Mouse (Mus musculus) liver, embryonic 11.5 days (tissue): ENCODE results near the gene Ttc7b. TPM values are rescaled to one million over a fixed set of nuclear protein-coding genes. Genes with fewer than 3 reads are reported as not detected.

Experiments used
- ATAC-seq: fragments of 200-750 bp; cut with Nextera tagmentation; replicated peaks from 2 replicates; pipeline ENCODE4 v1.8.0; 2017; ENCODE audit warnings: moderate number of reproducible peaks, mild to moderate bottlenecking, moderate TSS enrichment, moderate library complexity; ENCODE audit not compliant: low FRiP score
- DNase-seq: peaks from one replicate; pipeline ENCODE4 v3.0.0-alpha.2; 2017; ENCODE audit warnings: low spot score
- H3K27ac ChIP-seq: fragments of 300-500 bp; sonication (generic); 2 replicates; pipeline ENCODE4 v1.5.1; 2014; ENCODE audit warnings: mild to moderate bottlenecking, low read depth, low read length, control low read depth
- H3K27me3 ChIP-seq: fragments of 300-500 bp; sonication (generic); replicated peaks from 2 replicates; pipeline ENCODE4 v1.6.1; 2014; ENCODE audit warnings: low read length, mixed read lengths; ENCODE audit not compliant: control insufficient read depth, insufficient read depth
- H3K36me3 ChIP-seq: fragments of 300-500 bp; sonication (generic); 2 replicates; pipeline ENCODE4 v1.6.1; 2014; ENCODE audit warnings: mild to moderate bottlenecking, low read length, moderate library complexity, mixed read lengths; ENCODE audit not compliant: control insufficient read depth, insufficient read depth
- H3K4me1 ChIP-seq: fragments of 300-500 bp; sonication (generic); replicated peaks from 2 replicates; pipeline ENCODE4 v1.6.1; 2014; ENCODE audit warnings: low read length, mixed read lengths; ENCODE audit not compliant: control insufficient read depth, insufficient read depth
- H3K4me2 ChIP-seq: fragments of 300-500 bp; sonication (generic); 2 replicates; pipeline ENCODE4 v1.6.1; 2014; ENCODE audit warnings: mild to moderate bottlenecking, control low read depth, moderate library complexity
- H3K4me3 ChIP-seq: fragments of 300-500 bp; sonication (generic); 2 replicates; pipeline ENCODE4 v1.5.1; 2014; ENCODE audit warnings: low read depth, low read length, control low read depth
- H3K9ac ChIP-seq: fragments of 300-500 bp; sonication (generic); 2 replicates; pipeline ENCODE4 v1.6.1; 2014; ENCODE audit warnings: low read depth, low read length, control low read depth
- H3K9me3 ChIP-seq: fragments of 300-500 bp; sonication (generic); 2 replicates; pipeline ENCODE4 v1.6.1; 2016; ENCODE audit warnings: low read length, inconsistent platforms, mixed read lengths; ENCODE audit not compliant: control insufficient read depth
- WGBS: fragments of 180-500 bp; shearing (Covaris S2); extraction: QIAGEN DNeasy Blood & Tissue Kit; methylation state at CpG from one replicate; pipeline ENCODE4 v1.1.7; 2014; 5-methylcytosine and 5-hydroxymethylcytosine counted together
- polyA plus RNA-seq: library from polyadenylated mRNA; unstranded; fragments of >200 nt; fragmentation: Nextera tagmentation; extraction: Ambion mirVana; gene quantifications from 2 replicates; pipeline ENCODE4 v1.2.1, GENCODE M21; 2014

Ttc7b gene
- polyA plus RNA-seq, 1 experiment from 2014 or later = 6.2 TPM

GRCm38 (mm10) chr12:100404430-100404829 lies 116.2 kb downstream of the Ttc7b start:
- DNase-seq (no peak), ATAC-seq (no peak)
- no peak overlapping the region for H3K4me3 ChIP-seq
- no peaks in the 10 kb centered on the region for H3K36me3 ChIP-seq
- WGBS = 80% methylated on average over 3 of the region's 3 CpGs
- no peaks in the 10 kb centered on the region for H3K9me3 ChIP-seq
- H3K9ac ChIP-seq = no peak overlapping the region
- H3K27ac ChIP-seq = no peak overlapping the region
- peaks cover 10% of the 10 kb centered on the region; the same call in 1 of the 2 replicates for H3K4me1 ChIP-seq
- no peaks in the 10 kb centered on the region for H3K27me3 ChIP-seq
- no peak overlapping the region for H3K4me2 ChIP-seq

DNA sequence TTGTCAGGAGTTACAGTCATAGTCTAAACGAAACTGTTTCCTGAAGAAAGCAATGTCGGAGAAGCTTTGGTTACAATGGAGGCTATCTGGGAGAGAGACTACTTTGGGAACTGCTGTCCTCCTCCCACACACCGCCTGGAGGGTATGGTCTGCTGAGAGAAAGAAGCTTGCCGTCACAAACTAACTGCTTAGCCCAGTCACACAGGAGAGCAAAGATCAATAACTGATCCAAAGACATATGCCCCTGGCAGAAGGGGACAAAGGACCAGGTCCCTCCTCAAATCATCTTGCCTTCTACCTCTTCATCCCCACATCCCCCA lies 117.7 kb downstream of the Ttc7b start:
- Histone ChIP-seq H3K4me3 (no peak overlapping the region), H3K9ac (no peak overlapping the region), H3K9me3 (no peaks in the 10 kb centered on the region), H3K4me1 (peaks cover 9% of the 10 kb centered on the region; the same call in 1 of the 2 replicates), H3K27ac (no peak overlapping the region), H3K27me3 (no peaks in the 10 kb centered on the region), H3K36me3 (no peaks in the 10 kb centered on the region), H3K4me2 (no peak overlapping the region)
- DNase-seq (no peak), ATAC-seq (no peak)
- 83% methylated on average over 4 of the region's 4 CpGs for WGBS

- Histone ChIP-seq H3K27me3 (no peaks in the 10 kb centered on the region), H3K36me3 (no peaks in the 10 kb centered on the region), H3K4me3 (no peak overlapping the region), H3K27ac (no peak overlapping the region), H3K4me1 (peaks cover 9% of the 10 kb centered on the region; the same call in 1 of the 2 replicates), H3K9me3 (no peaks in the 10 kb centered on the region), H3K4me2 (no peak overlapping the region), H3K9ac (no peak overlapping the region)
- ATAC-seq (no peak), DNase-seq (no peak)
- WGBS = 80% methylated on average over 10 of the region's 10 CpGs
These were observed 118.2 kb downstream of the Ttc7b start for GRCm38 (mm10) chr12:100402296-100403004.

GRCm38 (mm10) chr12:100400119-100400518 lies 120.5 kb downstream of the Ttc7b start:
- ATAC-seq = no peak
- 91% methylated on average over 3 of the region's 3 CpGs for WGBS
- no peaks in the 10 kb centered on the region; the same call in 1 of the 2 replicates for H3K36me3 ChIP-seq

GRCm38 (mm10) chr12:100399126-100399727 lies 121.4 kb downstream of the Ttc7b start:
- no peak overlapping the region for H3K4me2 ChIP-seq
- DNase-seq (no peak), ATAC-seq (no peak)
- H3K9me3 ChIP-seq = no peaks in the 10 kb centered on the region
- no peak overlapping the region for H3K4me3 ChIP-seq
- WGBS = 84% methylated on average over 5 of the region's 5 CpGs
- no peak overlapping the region for H3K27ac ChIP-seq
- H3K27me3 ChIP-seq = no peaks in the 10 kb centered on the region
- no peaks in the 10 kb centered on the region for H3K4me1 ChIP-seq
- H3K9ac ChIP-seq = no peak overlapping the region
- H3K36me3 ChIP-seq = peaks cover 3% of the 10 kb centered on the region; the same call in 1 of the 2 replicates

More at GRCm38 (mm10) chr12:100400119-100400518, 120.5 kb downstream of the Ttc7b start:
- Histone ChIP-seq H3K4me3 (no peak overlapping the region), H3K9ac (no peak overlapping the region), H3K4me2 (no peak overlapping the region), H3K9me3 (no peaks in the 10 kb centered on the region), H3K27me3 (no peaks in the 10 kb centered on the region), H3K27ac (no peak overlapping the region), H3K4me1 (no peaks in the 10 kb centered on the region)
- DNase-seq = no peak

- no peaks in the 10 kb centered on the region for H3K9me3 ChIP-seq
- no peak overlapping the region for H3K4me3 ChIP-seq
- DNase-seq = no peak
- H3K27me3 ChIP-seq = no peaks in the 10 kb centered on the region
- 86% methylated on average over 8 of the region's 8 CpGs for WGBS
- no peak overlapping the region for H3K4me2 ChIP-seq
- no peak overlapping the region for H3K27ac ChIP-seq
- ATAC-seq = no peak
- no peak overlapping the region for H3K9ac ChIP-seq
- H3K4me1 ChIP-seq = no peaks in the 10 kb centered on the region
- peaks cover 3% of the 10 kb centered on the region; the same call in 1 of the 2 replicates for H3K36me3 ChIP-seq
These were observed 122.2 kb downstream of the Ttc7b start for GRCm38 (mm10) chr12:100398268-100398943.

DNA sequence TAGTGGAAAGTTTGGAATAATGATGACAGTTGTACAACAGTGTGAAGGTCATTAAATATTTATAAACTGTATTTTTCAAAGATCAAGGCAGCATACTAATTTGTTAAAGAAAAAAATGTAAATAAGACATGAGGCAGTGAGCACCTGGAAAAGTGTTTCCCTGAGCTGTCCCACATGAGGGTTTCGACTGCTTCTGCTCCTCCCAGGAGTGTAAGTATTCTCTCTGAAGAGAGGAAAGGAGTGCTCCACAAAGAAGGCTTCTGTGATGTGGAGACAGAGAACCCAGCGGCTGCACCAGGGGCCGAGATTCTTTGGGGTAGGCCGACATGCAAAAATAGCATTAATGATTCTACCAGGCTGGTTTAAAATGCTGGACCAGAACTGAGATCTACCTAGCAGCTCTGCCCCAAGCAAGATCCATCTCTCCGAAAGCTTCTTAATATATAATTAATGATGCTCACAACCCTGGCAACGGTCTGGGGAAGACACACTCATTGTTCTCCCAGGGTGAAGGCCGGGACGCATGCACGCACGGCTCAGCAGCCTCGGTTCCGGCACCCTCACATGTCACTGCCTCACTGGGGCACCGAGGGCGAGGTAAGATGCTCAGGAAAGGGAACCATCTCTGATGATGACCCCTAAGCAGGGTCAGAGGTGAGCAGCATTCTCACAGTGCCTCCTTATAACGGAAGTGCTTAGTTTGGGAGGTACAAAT lies 123.0 kb downstream of the Ttc7b start:
- Histone ChIP-seq H3K4me1 (no peaks in the 10 kb centered on the region), H3K36me3 (peaks cover 3% of the 10 kb centered on the region; the same call in 1 of the 2 replicates), H3K4me2 (no peak overlapping the region), H3K4me3 (no peak overlapping the region), H3K9ac (no peak overlapping the region), H3K27ac (no peak overlapping the region), H3K9me3 (no peaks in the 10 kb centered on the region), H3K27me3 (no peaks in the 10 kb centered on the region)
- no peak for DNase-seq
- 91% methylated on average over 15 of the region's 15 CpGs for WGBS
- no peak for ATAC-seq

GRCm38 (mm10) chr12:100396806-100397205 lies 123.8 kb downstream of the Ttc7b start:
- Histone ChIP-seq H3K9ac (no peak overlapping the region), H3K9me3 (no peaks in the 10 kb centered on the region), H3K4me1 (no peaks in the 10 kb centered on the region), H3K4me2 (no peak overlapping the region), H3K27me3 (no peaks in the 10 kb centered on the region), H3K27ac (no peak overlapping the region), H3K36me3 (peaks cover 3% of the 10 kb centered on the region; the same call in 1 of the 2 replicates), H3K4me3 (no peak overlapping the region)
- no peak for ATAC-seq
- WGBS = 88% methylated on average over 2 of the region's 2 CpGs
- DNase-seq = no peak
